Mouse (Mus musculus): Measurements from ENCODE around the gene Pde4c. TPM values are rescaled to one million over a fixed set of nuclear protein-coding genes. Genes with fewer than 3 reads are reported as not detected.

Gene Pde4c
- polyA plus RNA-seq, 1 experiment from 2014 or later, result 0.23 TPM

DNA sequence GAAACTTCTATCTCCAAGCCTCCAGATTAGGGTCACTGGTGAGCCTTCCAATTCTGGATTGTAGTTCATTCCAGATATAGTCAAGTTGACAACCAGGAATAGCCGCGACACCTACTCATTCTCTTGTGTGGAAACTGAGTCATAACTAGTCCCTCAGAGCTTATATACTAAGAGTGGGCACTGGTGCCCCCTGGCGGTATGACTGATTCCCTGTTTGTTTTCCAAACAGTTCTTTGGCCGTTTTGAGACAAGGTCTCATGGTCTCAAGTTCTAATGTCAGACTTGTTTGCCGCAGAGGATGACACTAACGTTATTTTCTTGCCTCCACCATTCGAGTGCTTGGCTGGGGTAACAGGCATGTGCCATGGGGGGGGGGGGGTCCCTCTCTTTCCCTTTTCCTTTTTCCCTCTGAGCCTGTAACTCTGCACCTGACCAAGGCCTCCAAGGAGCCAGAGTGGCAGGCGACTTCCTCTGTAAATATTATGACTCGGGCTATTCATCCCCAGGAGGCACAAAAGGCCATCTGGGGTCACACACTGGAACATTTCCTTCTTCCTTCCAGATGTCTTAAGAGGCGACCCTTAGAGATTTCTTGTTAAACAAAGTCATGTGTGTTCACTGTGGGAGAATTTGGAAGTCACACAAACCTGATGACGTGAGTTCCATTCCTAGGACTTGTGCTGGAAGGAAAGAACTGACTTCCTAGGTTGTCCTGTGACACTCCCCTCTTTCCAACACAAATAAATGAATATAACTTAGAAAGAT, 28.7 kb downstream of the Pde4c start:
- H3K4me2 ChIP-seq (ENCODE audit: low read length), result no peak overlapping the region
- no peak overlapping the region for H3K9ac ChIP-seq (ENCODE audit: low read depth, low read length)
- no peaks in the 10 kb centered on the region for H3K9me3 ChIP-seq (replicated peaks; ENCODE audit: control insufficient read depth, low read length, poor library complexity, severe bottlenecking)
- H3K36me3 ChIP-seq (ENCODE audit: control insufficient read depth, insufficient read depth, low read length), result peaks cover 12% of the 10 kb centered on the region
- no peak for ATAC-seq
- no peak overlapping the region for H3K4me3 ChIP-seq (ENCODE audit: low read depth, low read length)
- WGBS, result 40% methylated on average over 11 of the region's 11 CpGs
- H3K27me3 ChIP-seq (ENCODE audit: control insufficient read depth, insufficient read depth, low read depth, low read length), result peaks cover 9% of the 10 kb centered on the region
- peaks cover 13% of the 10 kb centered on the region for H3K4me1 ChIP-seq (ENCODE audit: control insufficient read depth, insufficient read depth, low read length)
- no peak overlapping the region for H3K27ac ChIP-seq (ENCODE audit: low read length)

DNA sequence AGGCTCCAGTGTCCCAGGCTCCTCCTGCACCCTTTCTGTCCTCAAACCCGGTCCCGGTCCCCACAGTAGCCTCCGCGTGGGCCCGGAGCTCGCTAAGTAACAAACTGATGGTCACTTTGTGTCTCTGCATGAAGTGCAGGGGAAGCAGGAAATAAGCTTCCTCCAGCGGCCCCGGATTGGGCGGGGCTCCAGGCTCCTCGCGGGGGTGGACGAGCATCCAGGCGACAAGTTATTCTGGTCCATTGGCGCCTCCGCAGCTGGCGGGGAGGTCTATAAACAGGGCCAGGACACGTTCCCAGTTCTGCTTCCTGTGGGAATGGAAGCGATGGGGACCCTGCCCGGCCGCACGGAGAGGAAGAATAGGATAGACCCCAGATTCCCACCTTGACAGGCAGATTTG, 29.6 kb downstream of the Pde4c start:
- 28% methylated on average over 21 of the region's 21 CpGs for WGBS
- Histone ChIP-seq H3K36me3 (ENCODE audit: control insufficient read depth, insufficient read depth, low read length) (peaks cover 16% of the 10 kb centered on the region), H3K27ac (ENCODE audit: low read length) (peak overlapping the region; percentile 42; the same call in 1 of the 2 replicates), H3K9ac (ENCODE audit: low read depth, low read length) (no peak overlapping the region), H3K4me2 (ENCODE audit: low read length) (no peak overlapping the region), H3K4me3 (ENCODE audit: low read depth, low read length) (no peak overlapping the region), H3K4me1 (ENCODE audit: control insufficient read depth, insufficient read depth, low read length) (peaks cover 13% of the 10 kb centered on the region), H3K27me3 (ENCODE audit: control insufficient read depth, insufficient read depth, low read depth, low read length) (peaks cover 2% of the 10 kb centered on the region; the same call in 1 of the 2 replicates), H3K9me3 (replicated peaks; ENCODE audit: control insufficient read depth, low read length, poor library complexity, severe bottlenecking) (no peaks in the 10 kb centered on the region)
- ATAC-seq, result no peak

DNA sequence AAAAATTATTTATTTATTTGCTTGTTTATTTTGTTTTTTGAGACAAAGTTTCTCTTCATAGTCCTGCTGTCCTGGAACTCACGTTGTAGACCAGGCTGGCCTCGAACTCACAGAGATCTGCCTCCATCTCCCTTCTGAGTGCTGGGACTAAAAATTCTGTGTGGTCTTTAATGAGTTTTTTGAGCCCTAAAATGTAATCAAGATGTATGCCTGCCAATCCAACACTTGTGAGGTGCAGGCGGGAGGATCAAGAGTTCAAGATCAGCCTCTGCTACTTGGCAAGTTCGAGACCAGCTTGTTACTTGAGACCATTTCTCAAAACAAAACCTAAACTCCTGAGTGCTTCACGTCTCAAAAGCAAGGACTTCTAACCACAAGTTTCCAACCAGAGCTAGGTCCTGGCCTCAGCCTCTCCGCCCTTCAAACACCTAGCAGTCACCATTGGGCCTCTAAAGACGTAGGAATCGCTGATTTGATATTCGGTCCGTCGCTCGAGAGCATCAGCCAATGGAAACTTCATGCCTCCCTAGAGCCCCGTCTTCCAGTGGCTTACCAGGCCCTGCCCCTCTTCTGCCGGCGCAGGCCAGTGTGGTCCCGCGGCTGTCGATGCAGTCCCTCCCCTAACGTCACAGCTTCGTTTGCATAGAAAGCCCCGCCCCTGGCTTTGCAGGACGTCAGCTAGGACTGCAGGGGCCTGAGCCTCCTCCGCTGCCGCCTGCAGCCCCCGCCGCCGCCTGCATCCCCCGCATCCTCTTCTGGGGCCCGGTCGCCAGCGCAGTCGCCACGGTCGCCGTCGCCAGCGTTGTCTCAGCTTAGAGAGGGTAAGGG, 30.7 kb downstream of the Pde4c start, which contains the start of gene Rab3a:
Rab3a (plus strand) TSS at position 637 of the 828 bp plus-strand sequence.
- ATAC-seq, result peak; percentile 98
- Histone ChIP-seq H3K9me3 (replicated peaks; ENCODE audit: control insufficient read depth, low read length, poor library complexity, severe bottlenecking) (no peaks in the 10 kb centered on the region), H3K9ac (ENCODE audit: low read depth, low read length) (peak within 1 kb of the TSS; percentile 88), H3K4me3 (ENCODE audit: low read depth, low read length) (peak within 1 kb of the TSS; percentile 87), H3K27ac (ENCODE audit: low read length) (peak within 1 kb of the TSS; percentile 96), H3K4me2 (ENCODE audit: low read length) (peak within 1 kb of the TSS; percentile 88), H3K4me1 (ENCODE audit: control insufficient read depth, insufficient read depth, low read length) (peaks cover 13% of the 10 kb centered on the region), H3K27me3 (ENCODE audit: control insufficient read depth, insufficient read depth, low read depth, low read length) (no peaks in the 10 kb centered on the region), H3K36me3 (ENCODE audit: control insufficient read depth, insufficient read depth, low read length) (peaks cover 18% of the 10 kb centered on the region)
- WGBS, result 8% methylated on average over 37 of the region's 37 CpGs

DNA sequence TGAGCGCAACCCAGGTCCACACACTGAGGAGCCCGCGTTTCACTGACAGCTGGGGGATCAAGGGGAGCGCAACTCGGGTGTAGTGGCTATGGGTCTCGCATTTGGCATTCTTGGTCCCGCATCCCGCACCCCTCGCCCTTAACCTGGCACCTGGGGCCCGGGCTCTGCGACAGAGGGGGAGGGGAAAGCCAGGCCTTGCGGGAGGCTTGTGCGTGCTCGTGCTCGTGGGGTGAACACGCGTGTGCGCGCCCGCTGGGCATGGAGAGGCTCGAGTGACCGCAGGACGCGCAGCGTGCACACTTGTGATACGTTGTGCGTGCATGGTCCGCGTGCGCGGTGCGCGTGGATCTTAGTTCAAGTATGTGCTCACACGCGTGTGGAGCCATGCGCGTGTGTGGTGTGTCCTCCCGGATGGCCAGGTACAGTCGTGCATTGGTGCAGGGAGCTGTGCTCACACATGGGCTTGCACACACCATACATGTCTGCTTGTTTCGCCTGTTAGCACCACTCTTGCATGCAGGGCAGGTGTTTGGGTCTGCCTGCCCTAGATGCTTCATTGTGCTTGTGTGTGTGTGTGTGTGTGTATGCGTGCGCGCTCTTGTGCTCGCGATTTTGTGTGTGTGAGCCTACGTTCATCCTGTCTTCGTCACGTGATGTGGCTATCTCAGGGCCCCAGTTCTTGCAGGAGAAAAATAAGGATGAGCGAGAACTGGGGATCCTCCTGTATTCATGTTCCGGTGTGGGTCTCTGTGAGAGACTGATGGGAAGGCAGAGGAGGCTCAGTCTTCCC, 31.5 kb downstream of the Pde4c start:
- Histone ChIP-seq H3K9ac (ENCODE audit: low read depth, low read length) (peak overlapping the region; percentile 88), H3K9me3 (replicated peaks; ENCODE audit: control insufficient read depth, low read length, poor library complexity, severe bottlenecking) (no peaks in the 10 kb centered on the region), H3K4me3 (ENCODE audit: low read depth, low read length) (peak overlapping the region; percentile 87), H3K36me3 (ENCODE audit: control insufficient read depth, insufficient read depth, low read length) (peaks cover 18% of the 10 kb centered on the region), H3K4me1 (ENCODE audit: control insufficient read depth, insufficient read depth, low read length) (peaks cover 19% of the 10 kb centered on the region), H3K4me2 (ENCODE audit: low read length) (peak overlapping the region; percentile 88), H3K27me3 (ENCODE audit: control insufficient read depth, insufficient read depth, low read depth, low read length) (no peaks in the 10 kb centered on the region), H3K27ac (ENCODE audit: low read length) (peak overlapping the region; percentile 96)
- WGBS, result 11% methylated on average over 49 of the region's 50 CpGs
- peak; percentile 63 for ATAC-seq

DNA sequence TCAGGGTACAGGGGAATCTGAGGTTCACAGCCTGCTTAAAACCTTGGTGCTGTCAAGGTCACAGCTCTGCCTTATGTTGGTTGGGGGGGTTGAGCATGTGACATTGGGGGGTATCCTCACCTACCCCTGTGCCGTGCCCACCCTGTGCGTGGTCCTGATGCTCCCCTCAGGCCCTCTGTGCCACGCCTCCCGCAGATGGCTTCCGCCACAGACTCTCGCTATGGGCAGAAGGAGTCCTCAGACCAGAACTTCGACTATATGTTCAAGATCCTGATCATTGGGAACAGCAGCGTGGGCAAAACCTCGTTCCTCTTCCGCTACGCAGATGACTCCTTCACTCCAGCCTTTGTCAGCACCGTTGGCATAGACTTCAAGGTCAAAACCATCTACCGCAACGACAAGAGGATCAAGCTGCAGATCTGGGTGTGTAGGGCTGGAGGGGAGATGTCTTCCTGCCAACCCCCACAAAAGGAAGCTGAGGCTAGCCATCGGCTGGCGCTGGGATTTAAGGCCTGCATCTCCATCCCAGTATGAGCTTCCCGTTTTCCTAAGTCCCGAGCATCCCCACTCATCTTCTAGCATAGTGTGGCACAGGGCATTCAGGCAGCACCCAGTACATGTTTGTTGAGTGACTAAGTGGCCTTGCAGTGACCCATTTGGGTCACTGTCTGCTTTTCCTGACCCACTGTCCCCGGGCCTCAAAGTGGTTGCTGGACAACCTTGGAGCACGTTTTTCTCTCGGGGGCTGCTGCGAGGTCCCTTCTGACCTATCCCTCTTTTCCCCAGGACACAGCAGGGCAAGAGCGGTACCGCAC, 32.3 kb downstream of the Pde4c start:
- Histone ChIP-seq H3K9ac (ENCODE audit: low read depth, low read length) (peak overlapping the region; percentile 88), H3K4me3 (ENCODE audit: low read depth, low read length) (peak overlapping the region; percentile 87), H3K27ac (ENCODE audit: low read length) (peak overlapping the region; percentile 96; the same call in 1 of the 2 replicates), H3K27me3 (ENCODE audit: control insufficient read depth, insufficient read depth, low read depth, low read length) (no peaks in the 10 kb centered on the region), H3K36me3 (ENCODE audit: control insufficient read depth, insufficient read depth, low read length) (peaks cover 18% of the 10 kb centered on the region), H3K9me3 (replicated peaks; ENCODE audit: control insufficient read depth, low read length, poor library complexity, severe bottlenecking) (no peaks in the 10 kb centered on the region), H3K4me2 (ENCODE audit: low read length) (peak overlapping the region; percentile 88), H3K4me1 (ENCODE audit: control insufficient read depth, insufficient read depth, low read length) (peaks cover 22% of the 10 kb centered on the region)
- WGBS, result 87% methylated on average over 24 of the region's 24 CpGs
- no peak for ATAC-seq

DNA sequence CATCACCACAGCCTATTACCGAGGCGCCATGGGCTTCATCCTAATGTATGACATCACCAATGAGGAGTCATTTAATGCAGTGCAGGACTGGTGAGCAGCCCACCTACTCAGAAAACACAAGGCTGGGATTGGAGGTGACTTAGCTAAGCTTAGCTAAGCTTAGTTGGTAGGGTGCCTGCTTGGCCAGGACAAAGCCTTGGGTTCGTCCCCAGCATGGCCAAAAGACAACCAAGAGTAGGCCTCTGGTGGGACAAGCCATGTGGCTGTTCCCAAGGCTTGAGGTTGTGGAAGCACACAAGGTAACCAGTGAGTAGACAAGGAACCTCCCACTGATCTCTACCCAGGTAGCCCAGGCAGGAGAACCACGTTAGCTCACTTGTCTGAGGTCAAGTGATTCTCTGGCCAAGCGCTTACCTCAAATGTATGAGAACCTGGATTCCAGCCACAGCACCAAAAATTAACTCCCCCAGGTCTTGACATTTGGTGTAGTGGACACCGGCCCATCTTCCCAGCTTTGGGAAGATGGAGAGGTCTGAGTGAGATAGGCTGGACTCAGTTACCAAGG, 33.0 kb downstream of the Pde4c start:
- Histone ChIP-seq H3K4me1 (ENCODE audit: control insufficient read depth, insufficient read depth, low read length) (peaks cover 26% of the 10 kb centered on the region), H3K9me3 (replicated peaks; ENCODE audit: control insufficient read depth, low read length, poor library complexity, severe bottlenecking) (no peaks in the 10 kb centered on the region), H3K27ac (ENCODE audit: low read length) (no peak overlapping the region), H3K27me3 (ENCODE audit: control insufficient read depth, insufficient read depth, low read depth, low read length) (no peaks in the 10 kb centered on the region), H3K4me2 (ENCODE audit: low read length) (no peak overlapping the region), H3K4me3 (ENCODE audit: low read depth, low read length) (no peak overlapping the region), H3K9ac (ENCODE audit: low read depth, low read length) (no peak overlapping the region), H3K36me3 (ENCODE audit: control insufficient read depth, insufficient read depth, low read length) (peaks cover 18% of the 10 kb centered on the region)
- WGBS, result 91% methylated on average over 6 of the region's 6 CpGs
- no peak for ATAC-seq

DNA sequence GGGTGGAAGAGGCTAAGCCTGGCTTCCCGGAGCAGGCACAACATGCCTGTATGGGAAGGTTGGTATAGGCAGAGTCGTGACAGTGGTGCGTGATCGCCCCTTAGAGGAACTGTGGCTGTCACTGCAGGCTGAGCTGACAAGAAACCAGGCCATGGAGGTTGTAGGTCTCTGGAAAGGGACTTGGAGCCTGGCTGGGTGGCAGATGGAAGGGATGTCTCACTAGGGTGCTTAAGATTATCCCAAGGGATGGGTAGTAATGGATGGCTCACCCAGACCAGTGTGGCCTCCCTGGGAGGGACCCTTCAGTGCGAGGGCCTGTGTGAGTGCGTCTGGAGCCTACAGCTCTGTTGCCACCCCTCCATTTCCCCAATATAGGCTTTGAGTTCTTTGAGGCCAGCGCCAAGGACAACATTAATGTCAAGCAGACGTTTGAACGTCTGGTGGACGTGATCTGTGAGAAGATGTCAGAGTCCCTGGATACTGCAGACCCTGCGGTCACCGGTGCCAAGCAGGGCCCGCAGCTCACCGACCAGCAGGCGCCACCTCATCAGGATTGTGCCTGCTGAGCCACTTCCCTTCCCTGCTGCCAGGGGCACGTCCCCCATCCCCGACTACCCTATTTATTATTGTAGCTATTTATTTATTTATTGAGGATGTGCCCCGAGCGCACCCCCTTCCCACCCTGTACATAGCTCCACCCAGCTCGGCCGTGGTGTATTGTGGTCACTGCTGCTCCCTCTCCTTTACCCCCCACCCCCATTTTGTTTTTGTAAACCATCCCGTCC, 34.2 kb downstream of the Pde4c start:
- peaks cover 26% of the 10 kb centered on the region for H3K4me1 ChIP-seq (ENCODE audit: control insufficient read depth, insufficient read depth, low read length)
- H3K9me3 ChIP-seq (replicated peaks; ENCODE audit: control insufficient read depth, low read length, poor library complexity, severe bottlenecking), result no peaks in the 10 kb centered on the region
- WGBS, result 65% methylated on average over 22 of the region's 22 CpGs
- no peak overlapping the region for H3K9ac ChIP-seq (ENCODE audit: low read depth, low read length)
- H3K4me2 ChIP-seq (ENCODE audit: low read length), result no peak overlapping the region
- peaks cover 18% of the 10 kb centered on the region for H3K36me3 ChIP-seq (ENCODE audit: control insufficient read depth, insufficient read depth, low read length)
- H3K27ac ChIP-seq (ENCODE audit: low read length), result no peak overlapping the region
- no peak overlapping the region for H3K4me3 ChIP-seq (ENCODE audit: low read depth, low read length)
- ATAC-seq, result no peak
- no peaks in the 10 kb centered on the region for H3K27me3 ChIP-seq (ENCODE audit: control insufficient read depth, insufficient read depth, low read depth, low read length)
